Mouse (Mus musculus): ENCODE data around the gene Ap5s1.
"Not testable (repeated sequence)": the region's sequence is repeated elsewhere in the genome, so short reads cannot be mapped to it uniquely, and the experiment has no call there.

Ap5s1 gene

DNA sequence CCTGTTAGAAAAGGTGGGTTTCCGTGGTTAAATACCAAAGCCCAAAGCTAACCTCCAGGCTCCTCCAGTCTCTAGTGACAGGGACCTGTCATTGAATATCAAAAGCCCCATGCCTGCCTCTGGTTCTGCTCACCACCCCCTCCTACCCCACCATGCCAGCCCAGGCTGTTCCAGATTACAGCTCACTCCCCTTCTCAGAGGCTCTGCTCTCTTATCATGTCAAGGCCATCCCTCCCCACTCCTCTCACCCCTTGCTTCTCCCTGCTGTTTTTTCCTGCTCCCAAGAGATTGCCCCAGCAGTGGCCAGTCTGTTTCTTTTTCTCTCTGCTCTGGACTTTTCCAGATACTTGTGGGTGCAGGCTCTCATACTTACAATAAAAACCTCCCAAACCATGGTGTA lies 16.7 kb downstream of the Ap5s1 start:
- DNase-seq, result no peak

GRCm38 (mm10) chr2:131225178-131225577 lies 18.3 kb downstream of the Ap5s1 start:
- DNase-seq, result no peak

DNA sequence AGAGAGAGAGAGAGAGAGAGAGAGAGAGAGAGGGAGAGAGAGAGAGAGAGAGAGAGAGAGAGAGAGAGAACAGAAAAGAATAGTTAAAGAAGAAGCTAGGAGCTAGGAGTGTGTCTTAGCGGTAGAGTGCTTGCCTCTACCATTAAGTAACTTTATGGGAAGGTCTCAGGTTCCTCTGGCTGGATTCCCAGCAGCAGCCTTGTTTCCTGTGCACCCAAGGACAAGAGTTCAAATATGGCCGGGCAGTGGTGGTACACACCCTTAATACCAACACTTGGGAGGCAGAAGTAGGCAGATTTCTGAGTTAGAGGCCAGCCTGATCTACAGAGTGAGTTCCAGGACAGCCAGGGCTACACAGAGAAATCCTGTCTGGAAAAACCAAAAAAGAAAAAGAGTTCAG lies 19.8 kb downstream of the Ap5s1 start:
- not testable (repeated sequence) for DNase-seq

DNA sequence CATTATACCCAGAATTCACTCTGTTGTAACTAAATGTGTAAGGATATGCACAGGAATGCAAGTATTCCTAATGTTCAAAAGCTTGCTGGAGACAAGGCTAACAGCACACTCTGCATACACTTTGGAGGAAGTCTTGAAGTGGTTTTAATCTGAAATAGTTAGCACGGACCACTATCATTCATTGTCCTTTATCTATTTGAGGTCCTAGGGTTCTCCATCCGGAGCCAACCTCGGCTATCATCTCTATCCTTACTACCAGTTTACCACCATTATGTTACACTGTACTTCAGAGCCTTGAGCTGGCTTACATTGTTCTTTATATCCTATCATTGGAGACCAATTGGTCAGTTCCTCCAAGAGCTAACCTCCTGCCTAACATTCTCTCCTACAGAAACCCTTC lies 20.4 kb downstream of the Ap5s1 start:
- DNase-seq, result no peak

- no peak for DNase-seq
Observed at GRCm38 (mm10) chr2:131232558-131232957, 25.7 kb downstream of the Ap5s1 start.

DNA sequence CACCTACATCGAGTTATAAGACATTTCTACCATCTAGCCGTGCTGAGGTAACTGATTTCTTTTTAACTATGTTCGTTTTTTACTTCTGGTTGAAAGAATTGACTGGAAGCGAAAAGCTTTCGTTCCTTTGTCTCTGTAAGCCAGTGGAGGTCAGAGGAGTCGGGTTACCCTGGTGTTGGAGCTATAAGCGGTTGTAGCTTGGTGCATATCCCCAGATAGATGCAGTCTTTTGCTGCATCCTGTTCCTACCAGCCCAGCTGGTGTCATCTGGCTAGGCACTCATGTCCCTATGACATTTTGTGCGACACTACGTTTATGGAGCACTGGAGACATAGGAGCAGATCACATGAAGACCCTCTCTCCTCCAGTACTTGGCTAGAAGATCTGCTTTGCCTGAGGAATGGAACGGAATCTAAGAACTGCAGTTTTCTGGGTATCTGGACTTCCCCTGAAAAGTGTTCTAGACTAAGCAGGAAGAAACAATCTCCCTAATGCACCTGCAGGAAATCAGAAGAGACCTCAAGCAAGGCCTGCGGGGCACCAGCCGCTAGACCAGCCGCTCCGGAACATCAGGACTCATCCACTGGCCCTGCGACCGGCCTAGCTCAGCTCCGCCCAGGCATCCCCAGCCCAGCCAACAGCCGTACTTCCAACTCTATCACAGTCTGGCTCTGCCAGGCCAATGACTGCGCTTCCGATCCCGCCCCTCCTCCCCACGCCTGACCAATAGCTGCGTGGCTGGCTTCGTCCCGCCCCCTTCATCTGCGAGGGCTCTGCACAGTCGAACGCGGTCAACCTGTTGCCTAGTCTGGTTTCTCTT lies 26.6 kb downstream of the Ap5s1 start, which contains the start of gene Mavs:
Gene Mavs, plus strand, starts transcription at position 757 of the 820 bp plus-strand sequence.
- DNase-seq, result peak; percentile 92 to 97

DNA sequence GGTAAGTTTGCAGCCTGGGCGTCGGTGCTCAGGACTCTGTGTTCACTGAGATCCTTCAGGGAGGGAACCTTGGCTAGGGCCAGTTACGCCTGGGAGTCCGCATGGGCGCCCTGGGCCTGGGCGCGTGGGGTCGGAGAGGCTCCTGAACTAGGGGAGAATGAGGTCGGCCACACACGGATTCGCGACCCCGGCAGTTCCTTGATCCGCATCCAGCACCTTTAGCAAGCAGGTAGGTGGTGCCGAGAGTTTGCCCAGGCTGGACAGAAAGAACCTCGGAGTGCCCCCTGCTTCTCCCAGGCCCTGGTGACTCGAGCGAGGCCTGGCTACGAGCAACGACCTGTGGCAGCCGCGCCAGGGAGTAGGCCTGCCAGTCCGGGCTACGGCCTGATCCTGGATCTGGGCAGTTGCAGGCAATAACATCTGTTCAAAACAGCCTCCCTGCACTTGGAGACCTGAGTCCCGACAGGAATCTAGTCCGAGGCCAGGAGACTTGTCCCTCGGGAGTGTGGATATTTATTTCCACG lies 27.3 kb downstream of the Ap5s1 start:
- DNase-seq, result no peak

DNA sequence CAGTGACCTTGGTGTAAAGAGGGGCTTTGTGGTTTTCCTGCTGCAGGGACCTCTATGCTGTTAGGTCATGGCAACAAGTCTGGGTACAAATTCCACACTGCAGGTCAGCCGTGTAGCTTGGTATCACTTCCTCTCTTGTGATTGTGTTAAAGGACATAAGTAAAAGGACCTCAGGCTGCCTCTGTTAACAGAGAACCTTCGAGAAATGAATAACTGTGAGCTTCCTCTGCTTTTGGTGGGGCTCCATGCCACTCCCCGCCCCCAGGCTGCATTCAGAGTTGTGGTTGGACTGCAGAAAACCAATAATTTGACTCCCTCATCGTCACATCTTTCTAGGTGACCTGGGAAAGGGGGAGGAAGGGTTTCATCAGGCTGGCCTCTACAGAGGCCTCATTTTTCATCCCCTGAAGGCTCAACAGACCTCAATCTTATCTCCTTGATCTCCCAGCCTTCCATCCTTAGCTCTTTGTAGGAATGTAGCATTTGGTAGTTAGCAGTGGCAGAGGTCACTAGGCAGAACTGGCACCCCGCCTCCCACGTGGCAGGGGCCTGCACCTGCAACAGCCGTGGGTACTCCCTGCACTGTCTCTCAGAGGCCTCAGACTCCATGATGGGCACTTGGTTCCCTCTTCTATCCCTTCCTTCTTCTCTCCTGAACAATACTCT lies 28.2 kb downstream of the Ap5s1 start:
- no peak for DNase-seq

- no peak for DNase-seq
Observed at GRCm38 (mm10) chr2:131242180-131242579, 35.3 kb downstream of the Ap5s1 start.

- no peak for DNase-seq
Observed at GRCm38 (mm10) chr2:131242929-131243328, 36.1 kb downstream of the Ap5s1 start.

DNA sequence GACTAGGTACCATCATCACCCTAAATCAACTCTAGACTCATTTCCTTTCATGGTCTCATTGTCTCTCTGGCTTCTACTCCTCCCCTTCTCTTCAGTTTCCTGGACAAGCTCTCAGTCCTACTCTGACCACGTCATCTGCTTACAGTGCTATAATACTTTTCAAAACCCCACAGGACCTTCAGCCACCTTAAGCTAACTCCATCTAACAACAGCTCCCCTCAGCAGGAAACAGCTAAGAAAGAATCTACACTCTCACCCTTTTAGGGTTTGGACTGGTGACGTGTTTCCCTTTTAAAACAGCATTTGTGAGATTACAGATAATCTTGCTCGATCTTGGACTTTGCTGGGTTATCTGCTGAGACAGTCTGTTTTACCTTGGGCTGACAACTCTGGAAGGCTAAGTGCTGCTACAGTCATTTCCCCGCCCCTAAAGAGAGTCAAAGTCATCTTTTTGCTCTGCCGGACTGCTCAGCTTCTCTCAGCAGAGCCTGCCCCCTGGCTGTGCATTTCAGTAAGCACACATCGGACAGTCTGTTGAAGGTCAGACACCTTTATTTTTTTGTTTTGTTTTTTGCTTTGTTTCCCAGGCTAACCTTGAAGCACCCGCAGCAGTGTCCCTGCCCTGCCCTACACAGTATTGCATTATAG lies 46.9 kb downstream of the Ap5s1 start:
- DNase-seq, result peak; percentile 33 to 35

GRCm38 (mm10) chr2:131254329-131254713 lies 47.4 kb downstream of the Ap5s1 start:
- DNase-seq, result no peak

DNA sequence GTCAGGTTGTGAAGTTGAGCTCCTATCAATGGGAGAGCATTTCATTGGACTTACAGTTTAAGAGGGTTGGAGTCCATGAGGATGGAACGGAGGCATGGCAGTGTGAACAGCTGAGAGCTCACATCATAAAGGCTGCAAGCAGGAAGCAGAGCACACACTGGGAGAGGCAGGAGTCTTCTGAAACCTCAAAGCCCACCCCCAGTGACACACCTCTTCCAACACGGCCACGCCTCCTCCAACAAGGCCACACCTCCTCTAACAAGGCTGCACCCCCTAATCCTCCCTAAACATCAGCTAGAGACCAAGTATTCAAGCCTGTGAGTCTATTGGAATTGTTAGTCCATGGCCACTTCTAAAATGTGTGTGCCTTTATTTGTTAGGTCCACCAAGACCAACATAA lies 48.9 kb downstream of the Ap5s1 start:
- DNase-seq, result no peak

GRCm38 (mm10) chr2:131258693-131259092 lies 51.8 kb downstream of the Ap5s1 start:
- no peak for DNase-seq

GRCm38 (mm10) chr2:131260544-131261307 lies 53.8 kb downstream of the Ap5s1 start:
- no peak for DNase-seq

DNA sequence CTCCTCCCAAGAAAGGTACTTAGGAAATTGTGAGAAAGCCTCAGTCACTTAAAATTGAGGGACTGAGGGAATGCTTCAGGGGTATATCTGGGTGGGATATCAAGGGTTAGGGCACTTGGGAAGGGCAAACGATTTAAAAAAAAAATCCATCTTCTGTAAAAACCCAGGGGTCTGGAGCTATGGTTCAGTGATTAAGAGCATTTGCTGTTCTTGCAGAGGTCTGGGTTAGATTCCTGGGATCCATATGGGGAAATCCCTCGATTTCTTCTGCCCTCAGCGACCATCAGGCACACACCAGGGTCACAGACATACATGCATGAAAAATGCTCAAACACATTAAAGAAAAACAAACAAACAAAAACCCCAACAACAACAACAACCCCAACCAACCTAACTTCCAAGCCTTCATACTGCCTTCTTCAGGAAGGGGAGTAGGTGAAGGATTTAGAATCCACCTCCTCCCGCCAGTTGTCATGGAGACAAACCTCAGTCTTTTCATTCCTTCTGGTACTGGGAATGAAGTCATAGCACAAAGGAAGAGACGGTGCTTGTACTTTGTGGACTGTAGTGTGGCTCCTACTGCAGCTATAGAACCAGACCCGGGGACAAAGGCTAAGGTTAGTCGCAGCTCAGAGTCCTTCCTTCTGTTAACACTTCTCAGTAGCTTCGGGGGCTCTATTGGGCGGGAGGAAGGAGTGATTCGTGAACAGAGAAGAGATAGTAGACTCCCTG lies 54.8 kb downstream of the Ap5s1 start:
- no peak for DNase-seq

GRCm38 (mm10) chr2:131262213-131262672 lies 55.4 kb downstream of the Ap5s1 start, which contains the start of gene Pank2:
Pank2 (plus strand) TSS chr2:131262495.
- peak; percentile 97 to 99 for DNase-seq
